Mouse (Mus musculus) lung, postnatal 0 days (tissue): ENCODE measurements at regions not wholly inside any gene's neighbourhood (a gene's known extent, or its start where the extent isn't known, plus 50 kb on each side); places are given as distances from the start of the nearest gene placed in this dataset.
A peak's percentile ranks its signal among the peaks of the same experiment; 100 is the strongest.

Experiments used
- ATAC-seq: fragments of 200-750 bp; cut with Nextera tagmentation; 2 replicates; pipeline ENCODE4 v1.8.0; 2017; ENCODE audit warnings: moderate library complexity
- DNase-seq: peaks from one replicate; pipeline ENCODE4 v3.0.0-alpha.2; 2016; ENCODE audit warnings: low spot score
- H3K27ac ChIP-seq: fragments of 300-500 bp; sonication (generic); 2 replicates; pipeline ENCODE4 v1.5.1; 2014; ENCODE audit warnings: antibody characterized with exemption, mild to moderate bottlenecking, low read length, mixed read lengths
- H3K27me3 ChIP-seq: fragments of 300-500 bp; sonication (generic); replicated peaks from 2 replicates; pipeline ENCODE4 v1.6.1; 2014; ENCODE audit warnings: low read length, mixed read lengths; ENCODE audit not compliant: insufficient read depth
- H3K36me3 ChIP-seq: fragments of 300-500 bp; sonication (generic); 2 replicates; pipeline ENCODE4 v1.6.1; 2014; ENCODE audit warnings: low read length, mixed read lengths; ENCODE audit not compliant: insufficient read depth
- H3K4me1 ChIP-seq: fragments of 300-500 bp; sonication (generic); 2 replicates; pipeline ENCODE4 v1.6.1; 2014; ENCODE audit warnings: antibody characterized with exemption, low read depth, low read length, mixed read lengths; ENCODE audit not compliant: insufficient read depth
- H3K4me2 ChIP-seq: fragments of 300-500 bp; sonication (generic); replicated peaks from 2 replicates; pipeline ENCODE4 v1.6.1; 2014; ENCODE audit warnings: low read depth, mild to moderate bottlenecking, low read length, moderate library complexity, mixed read lengths
- H3K4me3 ChIP-seq: fragments of 300-500 bp; sonication (generic); 2 replicates; pipeline ENCODE4 v1.5.1; 2014; ENCODE audit warnings: low read depth, low read length
- H3K9ac ChIP-seq: fragments of 300-500 bp; sonication (generic); replicated peaks from 2 replicates; pipeline ENCODE4 v1.6.1; 2014; ENCODE audit warnings: low read depth, mild to moderate bottlenecking
- H3K9me3 ChIP-seq: fragments of 300-500 bp; sonication (generic); 2 replicates; pipeline ENCODE4 v1.6.1; 2016; ENCODE audit warnings: low read length, mixed read lengths
- CTCF ChIP-seq: IDR thresholded peaks from 2 replicates; pipeline ENCODE4 v1.5.1; 2016; ENCODE audit warnings: antibody characterized with exemption, mild to moderate bottlenecking
- EP300 ChIP-seq: IDR thresholded peaks from 2 replicates; pipeline ENCODE4 v1.6.1; 2016; ENCODE audit warnings: antibody characterized with exemption, mild to moderate bottlenecking, control low read depth
- WGBS: fragments of 180-500 bp; shearing (Covaris S2); extraction: QIAGEN DNeasy Blood & Tissue Kit; methylation state at CpG from one replicate; pipeline ENCODE4 v1.1.7; 2014; 5-methylcytosine and 5-hydroxymethylcytosine counted together

DNA sequence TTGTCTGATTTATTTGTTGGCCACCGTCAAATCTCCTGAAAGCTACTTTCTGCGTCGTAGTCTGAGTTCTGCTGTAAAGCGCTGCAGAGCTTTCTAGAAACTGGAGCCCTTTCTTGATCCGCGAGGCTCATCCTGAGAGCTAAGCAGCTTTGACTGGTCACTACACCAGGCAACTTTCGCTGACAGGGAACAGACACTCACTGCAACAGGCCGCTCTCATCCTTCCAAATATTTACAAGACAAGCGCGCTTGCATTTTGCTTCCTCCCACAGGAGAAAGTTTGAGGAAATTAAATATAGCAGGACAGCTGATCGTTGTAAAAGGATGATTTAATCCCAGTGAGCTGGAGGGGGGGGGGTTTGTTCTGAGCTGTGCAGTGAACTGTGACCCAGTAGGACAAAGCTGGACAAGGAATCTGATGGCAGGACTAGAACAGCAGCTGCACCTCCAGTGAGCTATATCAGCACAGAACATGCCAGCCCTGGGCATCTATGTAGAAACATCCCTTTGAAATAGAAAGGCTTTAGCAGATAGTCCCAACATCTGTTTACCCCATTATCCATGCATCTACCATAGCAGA lies 85.4 kb upstream of the Gas1 start:
- no peaks in the 10 kb centered on the region for H3K27me3 ChIP-seq
- H3K9ac ChIP-seq: no peak overlapping the region
- no peak overlapping the region for H3K4me3 ChIP-seq
- peak; percentile 56 for DNase-seq
- no peaks in the 10 kb centered on the region for H3K4me1 ChIP-seq
- H3K9me3 ChIP-seq: no peaks in the 10 kb centered on the region
- peak; percentile 28 for ATAC-seq
- TF ChIP-seq EP300: no peak
- TF ChIP-seq CTCF: no peak
- no peak overlapping the region for H3K4me2 ChIP-seq
- WGBS: 55% methylated on average over 11 of the region's 11 CpGs
- no peak overlapping the region for H3K27ac ChIP-seq
- H3K36me3 ChIP-seq: no peaks in the 10 kb centered on the region

GRCm38 (mm10) chr13:60264504-60264903 lies 87.3 kb upstream of the Gas1 start:
- ATAC-seq (no peak), DNase-seq (no peak)
- H3K9me3 ChIP-seq: no peaks in the 10 kb centered on the region
- H3K4me1 ChIP-seq: no peaks in the 10 kb centered on the region
- peak; percentile 22; the same call in 1 of the 2 replicates for TF ChIP-seq CTCF
- no peak for TF ChIP-seq EP300
- no peak overlapping the region for H3K4me2 ChIP-seq
- H3K4me3 ChIP-seq: no peak overlapping the region
- WGBS: 89% methylated on average over 4 of the region's 4 CpGs
- no peak overlapping the region for H3K9ac ChIP-seq
- no peaks in the 10 kb centered on the region for H3K36me3 ChIP-seq
- no peaks in the 10 kb centered on the region for H3K27me3 ChIP-seq
- H3K27ac ChIP-seq: no peak overlapping the region

GRCm38 (mm10) chr13:60267557-60267956 lies 90.4 kb upstream of the Gas1 start:
- Histone ChIP-seq H3K4me3 (no peak overlapping the region), H3K9ac (no peak overlapping the region), H3K9me3 (no peaks in the 10 kb centered on the region), H3K4me1 (no peaks in the 10 kb centered on the region), H3K27ac (no peak overlapping the region), H3K27me3 (no peaks in the 10 kb centered on the region), H3K4me2 (no peak overlapping the region), H3K36me3 (no peaks in the 10 kb centered on the region)
- peak; percentile 74 for ATAC-seq
- TF ChIP-seq EP300 (no peak), CTCF (no peak)
- WGBS: 19% methylated on average over 12 of the region's 12 CpGs
- peak; percentile 85 for DNase-seq

DNA sequence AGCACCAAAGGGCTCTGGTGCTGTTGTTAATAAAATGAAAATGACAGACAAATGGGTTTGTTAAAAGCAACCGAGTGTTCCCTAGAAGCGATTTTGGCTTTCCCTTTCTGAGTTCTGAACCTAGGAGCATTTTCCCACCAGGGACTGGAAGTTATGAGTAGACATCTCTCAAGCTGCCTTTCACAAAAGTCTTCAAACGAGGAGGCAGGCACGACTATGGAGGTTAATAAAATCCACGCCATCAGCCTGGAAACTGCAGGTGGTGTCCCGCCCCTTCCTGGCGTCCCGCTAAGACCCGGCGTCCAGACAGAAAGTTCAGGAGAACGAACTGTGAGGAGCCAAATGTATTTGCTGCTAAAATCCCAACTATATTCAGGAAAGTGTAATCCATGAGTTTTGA lies 91.1 kb upstream of the Gas1 start:
- Histone ChIP-seq H3K27me3 (no peaks in the 10 kb centered on the region), H3K27ac (no peak overlapping the region), H3K9me3 (no peaks in the 10 kb centered on the region), H3K9ac (no peak overlapping the region), H3K4me2 (no peak overlapping the region), H3K4me1 (no peaks in the 10 kb centered on the region), H3K36me3 (no peaks in the 10 kb centered on the region), H3K4me3 (no peak overlapping the region)
- WGBS: 85% methylated on average over 11 of the region's 11 CpGs
- no peak for TF ChIP-seq EP300
- no peak for TF ChIP-seq CTCF
- ATAC-seq (no peak), DNase-seq (no peak)

- DNase-seq: no peak
- H3K4me3 ChIP-seq: no peak overlapping the region
- H3K4me1 ChIP-seq: no peaks in the 10 kb centered on the region
- no peak for ATAC-seq
- H3K9ac ChIP-seq: no peak overlapping the region
- no peak overlapping the region for H3K4me2 ChIP-seq
- no peaks in the 10 kb centered on the region for H3K27me3 ChIP-seq
- H3K36me3 ChIP-seq: no peaks in the 10 kb centered on the region
- H3K9me3 ChIP-seq: no peaks in the 10 kb centered on the region
- WGBS: 84% methylated on average over 9 of the region's 9 CpGs
- TF ChIP-seq EP300: no peak
- no peak for TF ChIP-seq CTCF
- H3K27ac ChIP-seq: no peak overlapping the region
Measured at GRCm38 (mm10) chr13:60269406-60269841, 92.3 kb upstream of the Gas1 start.

DNA sequence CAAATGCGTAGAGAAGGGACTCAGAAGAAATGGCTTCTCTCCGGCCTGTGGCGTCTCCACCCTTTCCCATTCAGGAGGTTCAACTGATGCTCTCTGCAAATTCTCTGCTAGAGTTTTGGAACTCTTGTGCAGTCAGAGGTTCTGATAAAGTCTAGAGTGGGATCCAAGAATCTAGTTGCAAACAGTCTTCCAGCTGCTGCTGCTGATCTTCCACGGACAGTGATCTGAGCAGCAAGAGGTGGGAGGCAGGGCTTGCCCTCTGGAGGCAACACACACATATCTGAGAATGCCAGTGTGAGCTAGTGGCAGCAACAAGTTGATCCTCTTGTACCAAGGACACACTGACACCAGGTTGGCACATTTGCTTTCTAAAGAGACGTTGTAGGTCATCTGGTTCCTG lies 93.4 kb upstream of the Gas1 start:
- ATAC-seq (no peak), DNase-seq (no peak)
- 85% methylated on average over 5 of the region's 5 CpGs for WGBS

DNA sequence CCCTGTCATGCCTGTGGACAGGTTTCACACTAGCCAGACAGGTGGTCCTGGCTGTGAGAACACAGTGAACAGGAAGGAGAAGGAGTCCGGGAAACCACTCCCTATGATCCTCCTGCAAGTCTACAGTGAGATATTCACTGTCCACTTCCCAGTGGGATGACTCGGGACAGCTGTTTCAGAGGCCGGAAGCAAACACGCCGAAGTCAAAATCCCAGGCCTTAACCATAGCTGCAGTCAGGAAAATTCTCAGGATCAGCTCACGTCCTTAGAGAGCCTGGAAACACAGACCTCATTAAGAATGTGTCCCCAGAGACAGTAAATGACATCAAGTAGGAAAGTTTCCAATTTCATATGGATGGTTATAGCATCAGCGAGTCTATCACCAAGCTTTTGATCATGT lies 96.2 kb upstream of the Gas1 start:
- H3K4me1 ChIP-seq: no peaks in the 10 kb centered on the region
- WGBS: 75% methylated on average over 7 of the region's 7 CpGs
- no peaks in the 10 kb centered on the region for H3K36me3 ChIP-seq
- no peak overlapping the region for H3K4me2 ChIP-seq
- H3K27me3 ChIP-seq: no peaks in the 10 kb centered on the region
- no peaks in the 10 kb centered on the region for H3K9me3 ChIP-seq
- no peak overlapping the region for H3K27ac ChIP-seq
- no peak overlapping the region for H3K9ac ChIP-seq
- ATAC-seq (0 out of 2 replicates have a peak, but pooled peaks have one; percentile 14), DNase-seq (no peak)
- TF ChIP-seq EP300: no peak
- no peak for TF ChIP-seq CTCF
- no peak overlapping the region for H3K4me3 ChIP-seq

More for the DNA sequence above, 93.4 kb upstream of the Gas1 start:
- Histone ChIP-seq H3K9ac (no peak overlapping the region), H3K36me3 (no peaks in the 10 kb centered on the region), H3K4me1 (no peaks in the 10 kb centered on the region), H3K4me3 (no peak overlapping the region), H3K27me3 (no peaks in the 10 kb centered on the region), H3K4me2 (no peak overlapping the region), H3K27ac (no peak overlapping the region), H3K9me3 (no peaks in the 10 kb centered on the region)
- TF ChIP-seq EP300 (no peak), CTCF (no peak)
